Mouse (Mus musculus): Measurements from ENCODE around the gene Supt4a. TPM values are rescaled to one million over a fixed set of nuclear protein-coding genes. Genes with fewer than 3 reads are reported as not detected.

Gene Supt4a
- total and polyA plus RNA-seq, 3 experiments = 15.4 to 155 (median 64.1) TPM

GRCm38 (mm10) chr11:87757001-87757954, 19.9 kb downstream of the Supt4a start:
- peaks cover 19% of the 10 kb centered on the region for H3K36me3 ChIP-seq (replicated peaks)
- ATAC-seq (ENCODE audit: extremely low read depth, insufficient number of reproducible peaks, low FRiP score, poor library complexity, severe bottlenecking) (no peak), DNase-seq (ENCODE audit: low spot score) (no peak)
- H3K4me3 ChIP-seq (ENCODE audit: low read depth, low read length) = peak overlapping the region; percentile 96
- no peaks in the 10 kb centered on the region for H3K9me3 ChIP-seq (replicated peaks)
- H3K4me1 ChIP-seq (ENCODE audit: insufficient read depth, low read depth, low read length) = peaks cover 47% of the 10 kb centered on the region
- TF ChIP-seq POLR2AphosphoS5 (IDR thresholded peaks at IDR 0.05; ENCODE audit: insufficient replicate concordance, low read depth, low read length) (peak; percentile 77; the same call in 1 of the 2 replicates), TAL1 (conservative IDR thresholded peaks at IDR 0.05; ENCODE audit: low read depth, low read length) (no peak), CTCF (IDR thresholded peaks at IDR 0.05; ENCODE audit: low read depth, low read length) (no peak)
- H3K27me3 ChIP-seq (ENCODE audit: insufficient read depth, low read length) = peaks cover 13% of the 10 kb centered on the region

GRCm38 (mm10) chr11:87758161-87758911, 21.0 kb downstream of the Supt4a start:
- H3K4me1 ChIP-seq (ENCODE audit: insufficient read depth, low read depth, low read length) = peaks cover 39% of the 10 kb centered on the region
- H3K9me3 ChIP-seq (replicated peaks) = peaks cover under 1% of the 10 kb centered on the region
- 0 out of 2 replicates have a peak, but pooled peaks have one; percentile 0 for ATAC-seq (ENCODE audit: extremely low read depth, insufficient number of reproducible peaks, low FRiP score, poor library complexity, severe bottlenecking)
- no peak for TF ChIP-seq GATA2 (IDR thresholded peaks at IDR 0.05; ENCODE audit: borderline replicate concordance, low read depth, low read length)
- peak; percentile 98 for TF ChIP-seq POLR2AphosphoS5 (IDR thresholded peaks at IDR 0.05; ENCODE audit: insufficient replicate concordance, low read depth, low read length)
- peaks cover 23% of the 10 kb centered on the region for H3K27me3 ChIP-seq (ENCODE audit: insufficient read depth, low read length)
- peak overlapping the region; percentile 96 for H3K4me3 ChIP-seq (ENCODE audit: low read depth, low read length)
- DNase-seq (ENCODE audit: low spot score) = no peak
- peaks cover 19% of the 10 kb centered on the region for H3K36me3 ChIP-seq (replicated peaks)

DNA sequence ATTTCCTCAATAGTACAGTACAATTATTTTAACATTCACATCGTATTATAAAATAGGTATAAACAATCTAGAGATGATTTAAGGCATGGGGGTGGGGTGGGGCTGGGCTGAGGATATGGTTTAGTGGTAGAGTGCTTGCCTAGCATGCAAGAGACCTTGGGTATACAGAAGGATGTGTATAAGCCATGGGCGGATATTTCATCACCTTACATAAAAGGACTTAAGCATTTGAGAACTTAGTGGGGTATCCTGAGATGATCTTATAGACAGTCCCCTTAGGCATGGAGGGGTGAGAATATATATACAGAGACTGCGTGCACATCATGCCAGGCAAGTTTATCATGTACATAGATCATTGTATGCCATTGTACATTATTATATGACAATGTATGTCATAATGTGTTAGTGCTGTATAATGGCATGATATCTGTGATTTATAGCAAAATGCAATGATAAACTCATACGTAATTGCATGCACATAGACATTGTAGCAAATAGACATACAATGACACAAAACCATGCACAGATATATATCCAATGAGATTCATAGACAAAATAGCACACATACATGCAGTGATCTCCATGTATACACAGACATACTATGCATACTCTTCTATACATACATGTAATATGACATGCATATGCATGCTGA, 21.7 kb downstream of the Supt4a start:
- ATAC-seq (ENCODE audit: extremely low read depth, insufficient number of reproducible peaks, low FRiP score, poor library complexity, severe bottlenecking) (peak; percentile 10; the same call in 1 of the 2 replicates), DNase-seq (ENCODE audit: low spot score) (no peak)
- peaks cover 19% of the 10 kb centered on the region for H3K36me3 ChIP-seq (replicated peaks)
- peaks cover 31% of the 10 kb centered on the region for H3K27me3 ChIP-seq (ENCODE audit: insufficient read depth, low read length)
- peaks cover 31% of the 10 kb centered on the region for H3K4me1 ChIP-seq (ENCODE audit: insufficient read depth, low read depth, low read length)
- no peak for TF ChIP-seq TAL1 (conservative IDR thresholded peaks at IDR 0.05; ENCODE audit: low read depth, low read length)
- no peak for TF ChIP-seq GATA1 (IDR thresholded peaks at IDR 0.05; ENCODE audit: borderline replicate concordance, low read length)
- no peak for TF ChIP-seq GATA2 (IDR thresholded peaks at IDR 0.05; ENCODE audit: borderline replicate concordance, low read depth, low read length)
- H3K9me3 ChIP-seq (replicated peaks) = peaks cover 8% of the 10 kb centered on the region
- no peak overlapping the region; the same call in 1 of the 2 replicates for H3K4me3 ChIP-seq (ENCODE audit: low read depth, low read length)

DNA sequence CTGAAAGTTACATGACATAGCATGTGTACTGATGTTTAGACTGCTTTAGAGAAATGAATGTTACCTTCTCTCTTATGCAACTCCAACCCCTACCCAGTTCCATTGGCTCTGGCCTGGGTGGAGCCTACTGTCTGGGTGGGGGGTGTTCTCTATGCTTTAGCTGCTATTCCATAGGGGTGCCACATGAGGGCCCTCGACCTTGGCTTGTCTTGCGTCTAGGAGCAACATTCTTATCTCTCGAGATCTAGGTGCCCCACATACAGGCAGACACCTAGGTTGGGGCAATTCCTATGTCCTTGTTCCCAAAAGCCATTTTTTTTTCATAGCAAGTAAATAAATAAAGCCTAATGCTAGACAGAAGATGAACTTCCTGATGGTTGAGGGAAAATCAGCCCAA, 22.3 kb downstream of the Supt4a start:
- peak; percentile 29; the same call in 1 of the 2 replicates for ATAC-seq (ENCODE audit: extremely low read depth, insufficient number of reproducible peaks, low FRiP score, poor library complexity, severe bottlenecking)
- peaks cover 36% of the 10 kb centered on the region for H3K27me3 ChIP-seq (ENCODE audit: insufficient read depth, low read length)
- TF ChIP-seq POLR2AphosphoS5 (IDR thresholded peaks at IDR 0.05; ENCODE audit: insufficient replicate concordance, low read depth, low read length) (peak; percentile 91), GATA2 (IDR thresholded peaks at IDR 0.05; ENCODE audit: borderline replicate concordance, low read depth, low read length) (peak; percentile 86; the same call in 1 of the 2 replicates), GATA1 (IDR thresholded peaks at IDR 0.05; ENCODE audit: borderline replicate concordance, low read length) (no peak), CTCF (IDR thresholded peaks at IDR 0.05; ENCODE audit: low read depth, low read length) (no peak), TAL1 (conservative IDR thresholded peaks at IDR 0.05; ENCODE audit: low read depth, low read length) (no peak)
- peaks cover 13% of the 10 kb centered on the region for H3K9me3 ChIP-seq (replicated peaks)
- peaks cover 26% of the 10 kb centered on the region for H3K4me1 ChIP-seq (ENCODE audit: insufficient read depth, low read depth, low read length)
- no peak overlapping the region for H3K4me3 ChIP-seq (ENCODE audit: low read depth, low read length)
- H3K36me3 ChIP-seq (replicated peaks) = peaks cover 19% of the 10 kb centered on the region
- DNase-seq (ENCODE audit: low spot score) = peak; percentile 65

DNA sequence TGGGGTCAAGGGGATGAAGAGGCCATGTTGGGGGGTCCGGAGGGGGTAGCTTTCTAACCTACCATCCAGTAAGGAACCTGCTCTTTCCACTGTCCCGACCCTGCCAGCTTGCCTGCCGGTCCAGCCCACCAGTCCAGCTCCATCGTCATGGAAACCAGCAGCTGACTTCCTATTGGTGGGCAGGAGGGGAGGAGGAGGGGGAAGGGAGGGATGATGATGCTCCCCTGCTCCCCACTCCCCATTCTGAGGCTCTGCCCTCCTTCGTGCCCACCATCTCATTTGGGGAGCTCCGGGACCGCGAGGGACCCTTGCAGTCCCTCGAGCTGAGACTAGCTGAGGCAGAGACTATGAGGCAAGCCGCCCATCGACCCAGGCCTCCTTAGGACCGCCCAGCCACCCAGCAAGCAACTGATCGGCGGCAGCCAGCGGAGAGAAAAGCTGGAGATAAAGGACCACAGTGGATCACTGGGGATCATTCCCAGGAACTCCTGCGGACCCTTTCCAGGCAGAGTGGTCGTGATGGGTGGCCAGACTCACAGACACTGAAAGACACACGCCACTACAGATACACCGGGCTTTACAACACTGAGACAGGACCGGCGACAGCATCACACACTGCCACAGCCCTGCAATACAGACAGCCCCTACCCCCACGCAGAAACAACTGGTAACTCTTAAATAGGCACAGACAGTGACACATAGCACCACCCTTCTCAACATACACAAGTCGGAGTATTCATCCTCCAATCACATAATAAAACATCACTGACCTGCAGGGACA, 23.1 kb downstream of the Supt4a start, which contains the start of gene Tspoap1:
TSS of gene Tspoap1 (plus strand) at position 241 of the 781 bp plus-strand sequence.
- TF ChIP-seq CTCF (IDR thresholded peaks at IDR 0.05; ENCODE audit: low read depth, low read length) (no peak), POLR2AphosphoS5 (IDR thresholded peaks at IDR 0.05; ENCODE audit: insufficient replicate concordance, low read depth, low read length) (peak; percentile 98)
- peaks cover 13% of the 10 kb centered on the region for H3K9me3 ChIP-seq (replicated peaks)
- peak; percentile 1; the same call in 1 of the 2 replicates for ATAC-seq (ENCODE audit: extremely low read depth, insufficient number of reproducible peaks, low FRiP score, poor library complexity, severe bottlenecking)
- H3K27me3 ChIP-seq (ENCODE audit: insufficient read depth, low read length) = peaks cover 45% of the 10 kb centered on the region
- peaks cover 21% of the 10 kb centered on the region for H3K36me3 ChIP-seq (replicated peaks)
- DNase-seq (ENCODE audit: low spot score) = peak; percentile 78
- peaks cover 23% of the 10 kb centered on the region for H3K4me1 ChIP-seq (ENCODE audit: insufficient read depth, low read depth, low read length)
- H3K4me3 ChIP-seq (ENCODE audit: low read depth, low read length) = no peak within 1 kb of the TSS
